In genomic region chr10:117141939-117142552, GRCm38 (mm10) we compare ENCODE assay signal across 12 mouse cellular contexts. TPM values are rescaled to one million over a fixed set of nuclear protein-coding genes. Genes with fewer than 3 reads are reported as not detected.
DNase-seq lines count a peak whose midpoint lies in the region; ATAC-seq lines count a peak whose summit lies in the region.
"Had no signal": no experiment of that assay in that cellular context is flagged by ENCODE, and none has a peak within 500 bp of the region (broad histone marks: within the 10 kb centered on the region; RNA-seq: fewer than 3 reads in every experiment).

No protein-coding gene starts in this region.

- peak; percentile 44 for DNase-seq in kidney, adult 9 months
- no peak for DNase-seq in kidney, adult 18-20 months
- peak; percentile 31 for DNase-seq in retina, postnatal 1 day
- no peak for DNase-seq in retina, embryonic 14.5 days (ENCODE audit: low spot score)
- peak; percentile 42 for DNase-seq in yolk sac, embryonic 10.5 days (ENCODE audit: low spot score)
- no peak for DNase-seq in urinary bladder, adult 18-20 months (ENCODE audit: low spot score in 2 of 2)
- no peak for DNase-seq in spleen, adult 18-20 months
- DNase-seq: cerebellum, adult 9-11 months; kidney, postnatal 4 days; thymus, adult 18-20 months had no signal

- ATAC-seq in inflammation-experienced regulatory T-cells, adult 6 months = peak; percentile 58
- ATAC-seq: forebrain, embryonic 16.5 days had no signal

RNA-seq across cellular contexts. Expression of gene Frs2, which starts 6.3 kb away (rescaled TPM):
- polyA plus RNA-seq in inflammation-experienced regulatory T-cells, adult 6 months (2017; shearing (Covaris generic)) = 10 to 100 TPM in 1 of 3 experiments, 1 to 10 TPM in 2; 7.4 to 11.6 (median 9.1) TPM

Comparison
In these comparisons a context has a peak if more than half of its experiments do, and no peak if none do; other contexts are left out.
1. DNase-seq: peak in kidney, adult 9 months (single experiment), retina, postnatal 1 day (single experiment) and yolk sac, embryonic 10.5 days (single experiment); none in kidney, adult 18-20 months (single experiment), retina, embryonic 14.5 days (single experiment), urinary bladder, adult 18-20 months (0 of 2) and spleen, adult 18-20 months (0 of 2).